Mouse (Mus musculus): ENCODE measurements around the gene Camk2g. TPM values are rescaled to one million over a fixed set of nuclear protein-coding genes. Genes with fewer than 3 reads are reported as not detected.

The Camk2g gene
- polyA plus RNA-seq, 1 experiment from 2014 or later = 10.7 TPM

DNA sequence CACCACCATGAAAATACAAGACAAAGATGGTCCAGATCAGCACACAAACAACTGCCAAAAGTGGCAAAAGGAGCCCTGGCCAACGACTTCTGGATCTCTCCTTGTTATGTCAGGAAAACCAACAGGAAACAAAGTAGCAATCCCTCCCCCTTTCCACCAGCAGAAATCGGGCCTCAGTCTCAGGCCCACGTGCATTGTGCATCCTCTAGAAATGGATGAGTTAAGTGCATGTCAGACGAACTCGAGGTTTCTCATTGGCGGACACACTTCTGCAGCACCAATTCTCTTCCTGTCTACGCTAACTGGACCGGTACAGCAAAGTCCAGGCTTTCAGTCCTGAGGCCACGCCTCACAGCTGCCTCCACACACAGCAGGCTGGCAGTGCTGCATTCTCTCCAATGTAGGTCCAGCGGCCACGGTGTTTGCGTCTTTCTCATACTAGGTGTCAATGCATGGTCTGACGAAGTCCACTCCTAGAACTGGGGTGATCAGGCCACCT is 57.9 kb downstream of the Camk2g start:
- H3K4me1 ChIP-seq (replicated peaks) = peaks cover 60% of the 10 kb centered on the region
- WGBS (ENCODE audit: insufficient replicate concordance) = 72% methylated on average over 13 of the region's 13 CpGs
- peaks cover 55% of the 10 kb centered on the region for H3K36me3 ChIP-seq
- H3K9ac ChIP-seq = no peak overlapping the region
- no peak overlapping the region for H3K27ac ChIP-seq
- H3K9me3 ChIP-seq (replicated peaks) = no peaks in the 10 kb centered on the region
- no peak for DNase-seq
- no peak for ATAC-seq (ENCODE audit: low read depth)
- no peak overlapping the region for H3K4me2 ChIP-seq
- H3K4me3 ChIP-seq (replicated peaks) = no peak overlapping the region
- no peaks in the 10 kb centered on the region for H3K27me3 ChIP-seq

DNA sequence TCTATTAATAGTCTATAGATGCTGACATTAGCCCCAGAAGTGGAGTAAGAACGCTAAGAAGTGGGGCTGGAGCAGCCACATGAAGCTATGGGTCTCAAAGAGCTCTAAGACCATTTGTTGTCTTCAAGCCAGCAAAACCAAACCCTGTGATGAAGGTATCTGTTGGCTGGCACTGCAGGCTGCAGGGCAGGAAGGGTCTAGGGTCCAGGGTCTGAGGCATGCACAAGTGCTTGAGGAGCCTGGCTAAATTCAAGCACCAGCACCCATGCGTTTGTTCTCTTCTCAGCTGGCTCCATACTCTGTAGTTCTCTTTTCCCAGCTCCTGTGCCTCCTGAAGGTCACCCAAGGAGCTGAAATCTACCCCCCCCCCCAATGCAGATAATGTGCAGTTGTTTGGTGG is 58.8 kb downstream of the Camk2g start:
- Histone ChIP-seq H3K4me2 (peak overlapping the region; percentile 94), H3K9me3 (replicated peaks) (no peaks in the 10 kb centered on the region), H3K27me3 (no peaks in the 10 kb centered on the region), H3K9ac (peak overlapping the region; percentile 93; the same call in 1 of the 2 replicates), H3K4me3 (replicated peaks) (no peak overlapping the region), H3K36me3 (peaks cover 59% of the 10 kb centered on the region), H3K27ac (peak overlapping the region; percentile 95; the same call in 1 of the 2 replicates), H3K4me1 (replicated peaks) (peaks cover 68% of the 10 kb centered on the region)
- 42% methylated on average over 2 of the region's 2 CpGs for WGBS (ENCODE audit: insufficient replicate concordance)
- DNase-seq = no peak
- no peak for ATAC-seq (ENCODE audit: low read depth)

DNA sequence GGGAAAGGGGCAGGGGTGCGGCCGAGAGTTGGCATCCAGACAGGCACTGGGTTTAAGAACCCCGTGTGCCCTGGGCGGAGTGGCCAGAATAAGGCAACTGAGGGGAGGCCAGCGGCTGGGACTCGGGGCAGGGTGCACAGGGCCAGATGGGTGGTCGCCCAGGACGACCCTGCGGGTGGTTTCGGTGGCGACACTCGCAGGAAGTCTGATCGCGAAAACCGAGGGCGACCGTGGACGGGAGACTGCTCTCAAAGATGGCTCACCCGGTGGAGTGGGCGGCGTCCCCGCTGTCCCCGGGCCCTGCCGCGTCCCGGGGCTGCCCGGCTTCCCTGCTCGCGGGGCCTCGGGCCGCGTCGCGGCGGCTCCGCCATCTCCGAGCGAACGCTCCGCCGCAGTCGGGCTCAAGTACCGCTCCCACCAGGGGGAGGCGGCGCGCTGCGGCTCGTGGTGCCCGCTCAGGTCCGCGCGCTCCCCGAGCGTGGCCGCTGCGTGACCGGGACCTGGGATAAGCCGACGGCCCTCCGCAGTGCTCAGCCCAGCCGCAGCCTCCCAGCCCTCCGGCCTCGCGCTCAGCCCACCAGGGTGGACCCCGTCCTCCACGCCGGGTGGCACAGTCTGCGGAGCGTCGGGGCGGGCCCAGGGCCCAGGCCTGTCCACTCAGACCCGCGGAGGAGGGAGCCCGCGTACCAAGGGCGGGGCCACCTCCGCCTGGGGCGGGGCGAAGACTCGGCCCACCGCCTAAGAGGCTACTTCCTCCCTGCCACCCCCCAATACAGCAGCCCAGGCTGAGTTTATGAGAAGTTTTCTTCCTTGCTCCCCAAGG is 59.7 kb downstream of the Camk2g start, which contains the start of gene Ndst2:
Ndst2 (minus strand) TSS at position 611 of the 823 bp plus-strand sequence.
- Histone ChIP-seq H3K9me3 (replicated peaks) (no peaks in the 10 kb centered on the region), H3K36me3 (peaks cover 60% of the 10 kb centered on the region), H3K27ac (peak within 1 kb of the TSS; percentile 95), H3K4me1 (replicated peaks) (peaks cover 68% of the 10 kb centered on the region), H3K27me3 (no peaks in the 10 kb centered on the region), H3K4me2 (peak within 1 kb of the TSS; percentile 94), H3K4me3 (replicated peaks) (peak within 1 kb of the TSS; percentile 89), H3K9ac (peak within 1 kb of the TSS; percentile 93)
- ATAC-seq (ENCODE audit: low read depth) (peak; percentile 96), DNase-seq (peak; percentile 90)
- under 1% methylated on average over 81 of the region's 81 CpGs for WGBS (ENCODE audit: insufficient replicate concordance)

DNA sequence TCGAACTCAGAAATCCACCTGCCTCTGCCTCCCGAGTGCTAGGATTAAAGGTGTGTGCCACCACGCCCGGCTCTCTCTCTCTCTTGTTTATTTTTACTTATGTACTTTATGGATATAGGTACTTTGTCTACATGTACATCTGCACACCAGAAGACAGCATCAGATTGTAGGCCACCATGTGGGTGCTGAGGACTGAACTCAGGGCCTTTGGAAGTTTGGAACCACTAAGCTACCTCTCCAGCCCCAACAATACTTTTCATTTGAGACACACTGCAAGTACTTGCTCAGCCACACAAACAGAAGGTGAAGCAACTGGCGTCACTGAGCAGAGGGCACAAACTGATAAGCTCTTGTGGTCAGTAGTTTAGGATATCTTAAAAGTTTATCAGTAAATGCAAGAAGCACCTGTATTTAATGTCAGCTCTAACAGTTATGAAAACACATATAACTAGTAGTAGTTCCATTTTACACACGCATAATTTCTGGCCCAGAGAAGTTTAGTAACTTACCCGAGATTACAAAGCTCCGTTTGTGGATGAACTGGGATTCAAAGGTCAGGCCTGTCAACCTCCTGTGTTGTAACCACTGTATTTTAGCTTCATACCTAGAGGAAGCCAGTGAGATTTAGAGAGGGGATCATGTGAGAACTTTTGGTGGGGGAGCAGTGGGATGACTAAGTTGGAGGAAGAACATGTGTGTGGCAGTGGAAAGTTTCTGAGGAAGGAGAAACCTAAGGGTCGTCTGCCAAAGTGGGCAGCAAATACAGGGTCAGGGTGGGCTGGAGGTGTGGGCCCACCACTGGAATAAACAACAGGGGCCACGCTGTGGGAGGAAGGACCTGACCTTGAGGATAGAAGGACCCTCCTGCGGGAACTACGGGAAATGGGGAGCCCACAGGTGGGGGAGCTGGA is 60.6 kb downstream of the Camk2g start:
- ATAC-seq (ENCODE audit: low read depth) (peak; percentile 21; the same call in 1 of the 2 replicates), DNase-seq (peak; percentile 66)
- peaks cover 63% of the 10 kb centered on the region for H3K36me3 ChIP-seq
- peak overlapping the region; percentile 89 for H3K4me3 ChIP-seq (replicated peaks)
- H3K4me2 ChIP-seq = peak overlapping the region; percentile 94
- peak overlapping the region; percentile 93 for H3K9ac ChIP-seq
- no peaks in the 10 kb centered on the region for H3K9me3 ChIP-seq (replicated peaks)
- H3K27ac ChIP-seq = peak overlapping the region; percentile 95
- no peaks in the 10 kb centered on the region for H3K27me3 ChIP-seq
- WGBS (ENCODE audit: insufficient replicate concordance) = 15% methylated on average over 12 of the region's 12 CpGs
- H3K4me1 ChIP-seq (replicated peaks) = peaks cover 70% of the 10 kb centered on the region

DNA sequence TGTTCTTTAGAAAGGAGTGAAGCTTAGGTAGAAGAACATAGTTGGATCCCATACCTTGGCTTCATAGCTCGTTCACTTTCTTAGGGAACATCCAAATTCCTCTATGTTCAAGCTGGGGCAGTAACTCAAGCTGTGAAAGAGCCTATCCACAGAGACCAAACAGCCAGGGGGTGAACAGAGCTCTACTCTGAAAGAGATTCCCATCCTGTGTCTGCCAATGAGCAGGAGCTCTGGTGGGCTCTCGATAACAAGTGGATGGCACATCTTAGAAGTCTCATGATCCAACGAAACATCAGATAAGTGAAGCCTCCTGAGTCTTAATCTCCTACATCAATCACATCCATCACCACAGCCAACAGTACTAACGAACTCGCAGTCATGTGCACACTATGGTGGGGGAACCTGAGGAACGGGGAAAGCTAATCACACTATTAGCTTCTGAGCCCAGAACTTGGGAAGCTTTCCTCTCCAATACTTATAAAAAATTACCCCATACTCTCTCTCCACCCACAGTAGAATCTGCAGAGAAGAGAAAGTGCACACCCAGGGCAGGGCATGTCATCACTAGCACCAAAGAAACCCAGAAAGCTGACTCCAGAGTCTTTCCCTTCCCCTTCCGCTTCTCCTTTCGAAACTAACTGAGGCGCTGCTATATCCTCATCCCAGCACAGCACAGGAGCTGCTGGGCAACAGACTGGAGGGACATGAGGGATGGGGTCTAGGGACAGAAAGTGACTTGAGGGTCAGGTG is 62.9 kb downstream of the Camk2g start:
- Histone ChIP-seq H3K27me3 (no peaks in the 10 kb centered on the region), H3K27ac (peak overlapping the region; percentile 95; the same call in 1 of the 2 replicates), H3K4me2 (peak overlapping the region; percentile 94), H3K4me3 (replicated peaks) (no peak overlapping the region), H3K9ac (peak overlapping the region; percentile 93; the same call in 1 of the 2 replicates), H3K9me3 (replicated peaks) (no peaks in the 10 kb centered on the region), H3K36me3 (peaks cover 72% of the 10 kb centered on the region), H3K4me1 (replicated peaks) (peaks cover 63% of the 10 kb centered on the region)
- ATAC-seq (ENCODE audit: low read depth) (no peak), DNase-seq (no peak)
- WGBS (ENCODE audit: insufficient replicate concordance) = 81% methylated on average over 9 of the region's 9 CpGs

DNA sequence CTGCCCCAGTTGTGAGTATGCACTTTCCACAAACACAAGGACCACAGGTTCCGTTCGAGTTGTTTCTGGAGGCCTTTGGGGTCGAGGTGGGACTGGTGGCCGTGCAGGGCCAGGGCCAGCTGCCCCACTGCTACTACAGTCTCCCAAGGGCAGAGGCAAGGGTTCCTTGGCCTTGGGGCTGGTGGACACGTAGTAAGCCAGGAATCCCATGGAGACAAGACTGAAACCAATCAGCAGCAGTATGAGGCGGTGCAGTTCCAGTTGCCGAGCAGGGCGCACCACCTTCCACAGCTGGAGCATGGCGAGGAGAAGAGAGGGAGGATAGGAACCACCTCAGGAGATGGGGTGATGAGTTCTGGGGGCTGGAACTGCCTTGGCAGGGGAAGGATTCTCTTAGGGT is 64.0 kb downstream of the Camk2g start:
- H3K36me3 ChIP-seq = peaks cover 75% of the 10 kb centered on the region
- ATAC-seq (ENCODE audit: low read depth) (no peak), DNase-seq (no peak)
- H3K9me3 ChIP-seq (replicated peaks) = no peaks in the 10 kb centered on the region
- 87% methylated on average over 9 of the region's 9 CpGs for WGBS (ENCODE audit: insufficient replicate concordance)
- H3K27ac ChIP-seq = 0 out of 2 replicates have a peak overlapping the region, but pooled peaks have one; percentile 18
- H3K4me2 ChIP-seq = no peak overlapping the region
- H3K9ac ChIP-seq = no peak overlapping the region
- peaks cover 64% of the 10 kb centered on the region for H3K4me1 ChIP-seq (replicated peaks)
- no peaks in the 10 kb centered on the region for H3K27me3 ChIP-seq
- H3K4me3 ChIP-seq (replicated peaks) = no peak overlapping the region

DNA sequence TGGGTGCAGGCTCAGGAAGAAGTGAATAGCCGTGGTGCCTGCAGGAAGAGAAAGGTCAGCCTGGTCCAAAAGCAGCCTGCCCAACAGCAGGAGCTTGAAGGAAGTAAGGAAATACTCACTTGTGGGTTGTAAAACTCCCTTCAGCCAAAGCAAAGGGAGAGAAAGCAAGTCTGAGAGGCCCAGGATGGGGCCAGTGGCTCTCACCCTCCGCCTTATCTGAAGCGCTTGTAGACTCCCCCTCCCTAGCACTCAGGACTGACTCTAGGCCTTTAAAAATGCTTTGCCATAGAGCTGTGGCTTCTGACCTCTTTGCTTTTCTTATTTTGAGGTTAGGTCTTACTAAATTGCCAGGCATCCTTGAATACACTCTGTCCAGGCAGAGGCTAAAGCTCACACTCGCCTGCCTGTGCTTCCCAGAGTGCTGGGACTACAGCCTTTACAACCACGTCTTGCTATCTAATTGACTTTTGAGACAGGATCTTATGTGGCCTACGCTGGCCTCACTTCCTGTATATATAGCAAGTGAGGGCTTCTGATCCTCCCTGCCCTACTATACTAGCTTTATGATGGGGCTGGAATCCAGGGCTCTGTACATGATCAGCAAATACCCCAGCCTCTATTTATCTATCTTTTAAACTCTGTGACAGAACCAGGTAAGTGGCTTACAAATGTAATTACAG is 68.1 kb downstream of the Camk2g start:
- Histone ChIP-seq H3K4me1 (replicated peaks) (peaks cover 42% of the 10 kb centered on the region), H3K4me2 (peak overlapping the region; percentile 56), H3K4me3 (replicated peaks) (peak overlapping the region; percentile 27; the same call in 1 of the 2 replicates), H3K27me3 (no peaks in the 10 kb centered on the region), H3K9ac (peak overlapping the region; percentile 64), H3K27ac (peak overlapping the region; percentile 84), H3K36me3 (peaks cover 97% of the 10 kb centered on the region), H3K9me3 (replicated peaks) (no peaks in the 10 kb centered on the region)
- ATAC-seq (ENCODE audit: low read depth) (peak; percentile 84), DNase-seq (peak; percentile 26)
- WGBS (ENCODE audit: insufficient replicate concordance) = 26% methylated on average over 6 of the region's 6 CpGs

DNA sequence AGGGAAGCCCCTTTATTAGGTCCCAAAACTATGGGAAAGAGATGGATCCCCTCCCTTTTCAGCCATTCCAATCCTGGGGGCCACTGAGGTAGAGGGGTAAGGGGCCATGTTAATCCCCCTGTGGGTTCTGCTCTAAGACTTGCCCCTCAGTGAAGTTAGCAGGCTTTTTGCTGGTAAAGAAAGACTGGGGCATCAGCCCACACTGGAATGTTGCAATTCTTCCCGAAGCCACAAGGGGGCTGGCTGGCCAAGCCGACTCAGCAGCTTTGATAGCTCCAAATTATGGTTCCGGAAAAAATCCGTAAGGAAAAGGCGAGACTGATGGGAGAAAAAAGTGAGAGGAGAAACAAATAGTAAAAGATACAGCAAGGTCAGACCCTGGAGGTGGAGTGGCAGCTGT is 69.8 kb downstream of the Camk2g start:
- WGBS (ENCODE audit: insufficient replicate concordance) = 41% methylated on average over 5 of the region's 5 CpGs
- Histone ChIP-seq H3K27me3 (no peaks in the 10 kb centered on the region), H3K27ac (no peak overlapping the region)

DNA sequence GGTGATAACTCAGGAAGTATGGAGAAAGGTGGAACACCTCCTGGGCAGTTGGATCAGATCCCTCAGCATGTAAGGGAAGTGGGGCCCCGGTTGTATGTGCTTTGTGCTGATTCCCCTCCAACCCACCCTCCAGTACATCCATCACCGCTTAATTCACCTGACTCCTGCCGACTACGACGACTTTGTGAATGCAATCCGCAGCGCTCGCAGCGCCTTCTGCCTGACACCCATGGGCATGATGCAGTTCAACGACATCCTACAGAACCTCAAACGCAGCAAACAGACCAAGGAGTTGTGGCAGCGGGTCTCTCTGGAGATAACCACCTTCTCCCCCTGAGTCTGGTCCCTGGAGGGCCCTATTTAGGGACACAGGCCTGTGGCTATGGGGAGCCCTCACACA is 70.9 kb downstream of the Camk2g start:
- WGBS (ENCODE audit: insufficient replicate concordance) = 90% methylated on average over 12 of the region's 12 CpGs
- Histone ChIP-seq H3K4me2 (no peak overlapping the region), H3K9me3 (replicated peaks) (no peaks in the 10 kb centered on the region), H3K4me1 (replicated peaks) (peaks cover 30% of the 10 kb centered on the region), H3K4me3 (replicated peaks) (no peak overlapping the region), H3K36me3 (peaks cover 91% of the 10 kb centered on the region), H3K27ac (no peak overlapping the region), H3K27me3 (no peaks in the 10 kb centered on the region), H3K9ac (no peak overlapping the region)
- DNase-seq (no peak), ATAC-seq (ENCODE audit: low read depth) (no peak)

More for the DNA sequence above, 69.8 kb downstream of the Camk2g start:
- Histone ChIP-seq H3K4me2 (no peak overlapping the region), H3K4me3 (replicated peaks) (no peak overlapping the region), H3K4me1 (replicated peaks) (peaks cover 35% of the 10 kb centered on the region), H3K9ac (no peak overlapping the region), H3K36me3 (peaks cover 91% of the 10 kb centered on the region), H3K9me3 (replicated peaks) (no peaks in the 10 kb centered on the region)
- DNase-seq (no peak), ATAC-seq (ENCODE audit: low read depth) (no peak)

DNA sequence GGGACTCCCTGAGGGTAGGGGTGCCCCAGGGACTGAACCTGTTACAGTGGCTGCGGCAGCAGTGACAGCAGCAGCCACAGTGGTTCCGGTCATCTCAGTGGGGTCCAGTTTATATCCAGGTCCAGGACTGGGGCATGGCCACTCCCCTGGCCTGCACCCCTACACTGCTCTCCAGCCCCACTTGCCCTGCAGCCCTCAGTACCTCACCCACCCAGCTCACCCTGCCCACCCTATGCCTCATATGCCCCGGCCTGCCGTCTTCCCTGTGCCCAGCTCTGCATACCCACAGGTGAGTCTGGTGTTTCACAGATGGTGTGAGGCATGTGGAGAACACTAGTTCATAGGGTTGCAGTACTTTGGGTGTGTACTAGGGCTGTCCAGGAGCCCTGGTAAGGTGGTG is 72.5 kb downstream of the Camk2g start:
- H3K9ac ChIP-seq = no peak overlapping the region
- H3K4me2 ChIP-seq = no peak overlapping the region
- no peak for DNase-seq
- 85% methylated on average over 4 of the region's 4 CpGs for WGBS (ENCODE audit: insufficient replicate concordance)
- H3K27ac ChIP-seq = no peak overlapping the region
- ATAC-seq (ENCODE audit: low read depth) = peak; percentile 19; the same call in 1 of the 2 replicates
- H3K27me3 ChIP-seq = no peaks in the 10 kb centered on the region
- H3K4me1 ChIP-seq (replicated peaks) = peaks cover 22% of the 10 kb centered on the region
- no peak overlapping the region for H3K4me3 ChIP-seq (replicated peaks)
- no peaks in the 10 kb centered on the region for H3K9me3 ChIP-seq (replicated peaks)
- peaks cover 92% of the 10 kb centered on the region for H3K36me3 ChIP-seq
